Mouse (Mus musculus) hindbrain, postnatal 0 days (tissue): ENCODE data around the gene Sod1. TPM values are rescaled to one million over a fixed set of nuclear protein-coding genes. Genes with fewer than 3 reads are reported as not detected.

Experiments used
- ATAC-seq: fragments of 200-750 bp; cut with Nextera tagmentation; 2 replicates; pipeline ENCODE4 v1.8.0; 2017; ENCODE audit warnings: mild to moderate bottlenecking, moderate TSS enrichment, moderate library complexity
- DNase-seq: peaks from one replicate; pipeline ENCODE4 v3.0.0-alpha.2; 2015; ENCODE audit warnings: low spot score
- H3K27ac ChIP-seq: fragments of 300-500 bp; sonication (generic); 2 replicates; pipeline ENCODE4 v1.5.1; 2014; ENCODE audit warnings: mild to moderate bottlenecking
- H3K27me3 ChIP-seq: fragments of 300-500 bp; sonication (generic); 2 replicates; pipeline ENCODE4 v1.6.1; 2014; ENCODE audit warnings: low read length, mixed read lengths; ENCODE audit not compliant: insufficient read depth
- H3K36me3 ChIP-seq: fragments of 300-500 bp; sonication (generic); 2 replicates; pipeline ENCODE4 v1.6.1; 2014; ENCODE audit warnings: low read length, mixed read lengths; ENCODE audit not compliant: insufficient read depth
- H3K4me1 ChIP-seq: fragments of 300-500 bp; sonication (generic); 2 replicates; pipeline ENCODE4 v1.6.1; 2014; ENCODE audit warnings: antibody characterized with exemption, low read length, mixed read lengths; ENCODE audit not compliant: insufficient read depth
- H3K4me2 ChIP-seq: fragments of 300-500 bp; sonication (generic); 2 replicates; pipeline ENCODE4 v1.6.1; 2014; ENCODE audit warnings: low read depth, mild to moderate bottlenecking, low read length, moderate library complexity, mixed read lengths
- H3K4me3 ChIP-seq: fragments of 300-500 bp; sonication (generic); 2 replicates; pipeline ENCODE4 v1.5.1; 2014; ENCODE audit warnings: low read length
- H3K9ac ChIP-seq: fragments of 300-500 bp; sonication (generic); replicated peaks from 2 replicates; pipeline ENCODE4 v1.6.1; 2014; ENCODE audit warnings: mild to moderate bottlenecking, low read length, moderate library complexity, mixed read lengths
- H3K9me3 ChIP-seq: fragments of 300-500 bp; sonication (generic); 2 replicates; pipeline ENCODE4 v1.6.1; 2016; ENCODE audit warnings: low read length, mixed read lengths
- CTCF ChIP-seq: IDR thresholded peaks from 2 replicates; pipeline ENCODE4 v1.5.1; 2016; ENCODE audit warnings: antibody characterized with exemption, control low read depth, low read depth
- WGBS: fragments of 180-500 bp; shearing (Covaris S2); extraction: QIAGEN DNeasy Blood & Tissue Kit; methylation state at CpG from one replicate; pipeline ENCODE4 v1.1.7; 2014; 5-methylcytosine and 5-hydroxymethylcytosine counted together
- polyA plus RNA-seq: library from polyadenylated mRNA; unstranded; fragments of >200 nt; fragmentation: Nextera tagmentation; extraction: Ambion mirVana; gene quantifications from 2 replicates; pipeline ENCODE4 v1.2.1, GENCODE M21; 2015
- total RNA-seq: library from RNA; depleted of rRNA; stranded (reverse); fragments of >200 nt; gene quantifications from 2 replicates; pipeline ENCODE4 v1.2.3, GENCODE M21; 2014; rRNA removed

The Sod1 gene
- total RNA-seq (185 and 217 TPM in 2 replicates), polyA plus RNA-seq (1,314 and 1,323 TPM in 2 replicates)

DNA sequence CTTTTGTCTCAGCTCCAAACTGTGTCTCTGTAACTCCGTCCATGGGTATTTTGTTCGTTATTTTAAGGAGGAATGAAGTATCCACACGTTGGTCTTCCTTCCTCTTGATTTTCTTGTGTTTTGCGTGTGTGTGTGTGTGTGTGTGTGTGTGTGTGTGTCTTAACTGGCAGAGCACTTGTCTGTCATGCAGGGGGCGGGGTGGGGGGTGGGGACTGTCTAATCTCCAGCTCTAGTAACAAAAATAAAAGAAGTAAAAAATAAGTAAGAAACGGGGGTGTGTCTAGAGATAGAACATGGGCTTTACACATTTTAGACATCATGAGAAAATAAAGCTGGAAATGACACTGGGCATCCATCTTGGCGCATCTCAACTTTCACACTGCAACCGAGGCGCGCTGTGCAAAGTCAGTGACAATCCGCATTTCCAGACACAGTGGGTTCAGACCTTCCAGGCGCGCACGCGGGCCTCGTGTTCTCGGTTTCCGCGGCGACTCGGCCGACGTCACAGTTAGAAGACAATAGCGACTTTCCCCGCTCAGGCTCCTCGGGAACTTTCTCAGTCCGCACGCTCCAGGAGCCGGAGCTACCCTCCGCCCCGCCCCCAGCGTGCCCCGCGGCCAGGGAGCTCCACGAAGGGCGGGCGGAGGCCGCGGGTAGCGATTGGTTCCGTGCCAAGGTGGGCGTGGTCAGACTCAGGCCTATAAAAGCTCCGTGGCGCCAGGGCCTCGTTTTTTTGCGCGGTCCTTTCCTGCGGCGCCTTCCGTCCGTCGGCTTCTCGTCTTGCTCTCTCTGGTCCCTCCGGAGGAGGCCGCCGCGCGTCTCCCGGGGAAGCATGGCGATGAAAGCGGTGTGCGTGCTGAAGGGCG, at the start of gene Sod1:
Gene Sod1 (plus strand): TSS at position 729 of the 866 bp plus-strand sequence.
- H3K4me2 ChIP-seq: peak within 1 kb of the TSS; percentile 76
- DNase-seq (peak; percentile 96), ATAC-seq (peak; percentile 93)
- 1% methylated on average over 60 of the region's 63 CpGs for WGBS
- H3K9me3 ChIP-seq: no peaks in the 10 kb centered on the region
- TF ChIP-seq CTCF: no peak
- H3K36me3 ChIP-seq: peaks cover 4% of the 10 kb centered on the region; the same call in 1 of the 2 replicates
- H3K4me1 ChIP-seq: peaks cover 9% of the 10 kb centered on the region
- peak within 1 kb of the TSS; percentile 94 for H3K9ac ChIP-seq
- H3K27ac ChIP-seq: peak within 1 kb of the TSS; percentile 95
- no peaks in the 10 kb centered on the region for H3K27me3 ChIP-seq
- H3K4me3 ChIP-seq: peak within 1 kb of the TSS; percentile 98

- ATAC-seq (peak; percentile 53; the same call in 1 of the 2 replicates), DNase-seq (peak; percentile 27)
Measured at GRCm38 (mm10) chr16:90171416-90171815, 49.1 kb upstream of the Sod1 start.

GRCm38 (mm10) chr16:90176472-90176871, 44.1 kb upstream of the Sod1 start:
- TF ChIP-seq CTCF: peak; percentile 37
- ATAC-seq: peak; percentile 82
- no peak overlapping the region for H3K9ac ChIP-seq
- no peaks in the 10 kb centered on the region for H3K36me3 ChIP-seq
- peak overlapping the region; percentile 3; the same call in 1 of the 2 replicates for H3K27ac ChIP-seq
- no peaks in the 10 kb centered on the region for H3K9me3 ChIP-seq
- H3K4me1 ChIP-seq: no peaks in the 10 kb centered on the region
- H3K27me3 ChIP-seq: no peaks in the 10 kb centered on the region
- WGBS: 13% methylated on average over 10 of the region's 10 CpGs
- H3K4me3 ChIP-seq: no peak overlapping the region
- H3K4me2 ChIP-seq: peak overlapping the region; percentile 41
- DNase-seq: peak; percentile 83

More at GRCm38 (mm10) chr16:90171416-90171815, 49.1 kb upstream of the Sod1 start:
- no peak for TF ChIP-seq CTCF
- Histone ChIP-seq H3K27ac (no peak overlapping the region), H3K4me2 (no peak overlapping the region), H3K4me1 (no peaks in the 10 kb centered on the region), H3K27me3 (no peaks in the 10 kb centered on the region), H3K9ac (no peak overlapping the region), H3K36me3 (no peaks in the 10 kb centered on the region), H3K9me3 (no peaks in the 10 kb centered on the region), H3K4me3 (no peak overlapping the region)
- WGBS: 37% methylated on average over 8 of the region's 8 CpGs

DNA sequence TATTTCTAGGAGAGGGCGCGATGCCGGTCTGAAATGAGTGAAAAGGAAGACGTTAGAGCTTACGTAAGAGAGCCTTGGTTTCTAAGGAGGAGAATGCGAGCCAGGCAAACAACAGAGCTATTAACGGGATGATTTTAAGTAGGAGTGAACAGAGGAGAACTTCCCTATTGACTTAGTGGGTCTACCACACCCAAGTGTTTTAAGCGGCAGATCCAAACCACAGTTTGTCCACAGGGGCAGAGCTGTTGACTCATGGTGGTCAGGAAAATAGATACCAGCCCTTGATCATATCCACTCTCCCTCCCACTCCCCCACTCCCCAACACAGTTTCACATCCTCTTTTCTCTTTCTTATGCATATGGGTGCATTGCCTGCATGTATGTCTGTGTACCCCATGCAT, 43.1 kb upstream of the Sod1 start:
- Histone ChIP-seq H3K4me2 (no peak overlapping the region), H3K9ac (no peak overlapping the region), H3K27me3 (no peaks in the 10 kb centered on the region), H3K4me3 (no peak overlapping the region), H3K9me3 (no peaks in the 10 kb centered on the region), H3K4me1 (no peaks in the 10 kb centered on the region), H3K36me3 (no peaks in the 10 kb centered on the region), H3K27ac (no peak overlapping the region)
- TF ChIP-seq CTCF: no peak
- ATAC-seq (no peak), DNase-seq (no peak)
- WGBS: 85% methylated on average over 8 of the region's 8 CpGs

- TF ChIP-seq CTCF: no peak
- Histone ChIP-seq H3K27ac (no peak overlapping the region), H3K4me2 (no peak overlapping the region), H3K4me1 (no peaks in the 10 kb centered on the region), H3K9ac (no peak overlapping the region), H3K9me3 (no peaks in the 10 kb centered on the region), H3K27me3 (no peaks in the 10 kb centered on the region), H3K4me3 (no peak overlapping the region), H3K36me3 (no peaks in the 10 kb centered on the region)
- WGBS: 92% methylated on average over 3 of the region's 3 CpGs
- no peak for ATAC-seq
- no peak for DNase-seq
Measured at GRCm38 (mm10) chr16:90178404-90178803, 42.1 kb upstream of the Sod1 start.

GRCm38 (mm10) chr16:90179892-90180291, 40.7 kb upstream of the Sod1 start:
- Histone ChIP-seq H3K36me3 (no peaks in the 10 kb centered on the region), H3K4me1 (no peaks in the 10 kb centered on the region), H3K27me3 (no peaks in the 10 kb centered on the region), H3K4me3 (no peak overlapping the region), H3K4me2 (no peak overlapping the region), H3K9ac (no peak overlapping the region), H3K9me3 (no peaks in the 10 kb centered on the region), H3K27ac (no peak overlapping the region)
- 91% methylated on average over 5 of the region's 5 CpGs for WGBS
- no peak for ATAC-seq
- DNase-seq: no peak
- no peak for TF ChIP-seq CTCF

DNA sequence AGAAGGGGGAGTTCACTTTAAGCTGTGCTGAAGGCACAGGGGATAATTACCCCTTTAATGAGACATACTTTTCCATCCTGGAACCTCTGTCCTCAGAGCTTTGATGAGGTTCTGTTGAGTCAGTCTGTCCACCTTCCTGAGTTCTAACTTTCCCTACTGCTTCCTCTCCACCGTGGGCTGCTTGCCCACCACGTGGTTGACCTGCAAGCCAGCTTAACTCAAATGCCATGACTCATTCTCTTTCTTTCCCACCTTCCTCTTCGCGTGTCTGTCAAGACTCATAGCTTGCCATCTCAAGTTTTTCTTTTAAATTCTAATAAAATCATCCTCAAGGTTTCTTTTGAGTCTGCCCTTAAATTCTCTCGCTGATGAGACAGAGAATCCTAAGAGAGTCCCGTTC, 39.6 kb upstream of the Sod1 start:
- WGBS: 84% methylated on average over 6 of the region's 6 CpGs
- Histone ChIP-seq H3K36me3 (no peaks in the 10 kb centered on the region), H3K9ac (no peak overlapping the region), H3K4me1 (no peaks in the 10 kb centered on the region), H3K27me3 (no peaks in the 10 kb centered on the region), H3K9me3 (no peaks in the 10 kb centered on the region), H3K4me3 (no peak overlapping the region), H3K27ac (no peak overlapping the region), H3K4me2 (no peak overlapping the region)
- DNase-seq: no peak
- no peak for TF ChIP-seq CTCF
- ATAC-seq: no peak
